Mouse (Mus musculus): ENCODE measurements at regions not wholly inside any gene's neighbourhood (a gene's known extent, or its start where the extent isn't known, plus 50 kb on each side); places are given as distances from the start of the nearest gene placed in this dataset.

DNA sequence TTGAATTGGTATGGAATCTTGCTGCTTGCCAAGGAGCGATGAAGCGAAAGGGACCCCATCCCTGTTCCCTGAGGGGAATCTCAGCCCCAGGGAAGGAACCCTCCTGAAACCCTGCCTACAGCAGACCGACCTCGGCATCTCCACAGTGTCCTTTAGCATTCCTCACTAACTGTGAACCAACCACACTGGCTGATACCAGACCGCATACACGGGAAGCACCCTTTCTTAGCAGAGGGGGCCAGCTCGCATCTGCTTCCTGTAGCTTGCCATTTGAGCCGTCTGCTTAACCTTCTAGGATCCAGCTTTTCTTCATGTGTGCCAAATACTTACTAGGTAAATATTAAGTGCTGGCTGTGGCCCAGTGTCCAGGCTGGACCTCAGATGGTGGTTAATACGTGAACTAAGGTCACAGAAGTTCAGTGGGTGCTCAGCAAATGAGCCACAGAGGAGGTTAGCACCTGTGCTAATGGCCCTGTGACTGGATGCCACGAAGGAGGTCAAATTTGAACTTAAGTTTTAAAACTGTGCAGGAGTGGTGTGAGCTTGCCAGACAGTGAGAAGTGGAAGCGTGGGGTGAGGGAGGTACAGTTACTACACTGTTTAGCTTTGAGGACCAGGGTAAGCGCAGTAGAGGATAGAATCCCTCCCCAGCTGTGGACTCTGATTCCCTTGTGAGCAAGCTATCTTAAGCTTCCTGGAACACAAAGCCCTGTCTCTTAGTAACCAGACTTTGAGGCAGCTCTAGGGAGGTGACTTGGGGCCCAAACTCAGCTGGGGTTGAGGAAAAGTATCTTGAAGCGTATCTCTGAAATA lies 361.6 kb upstream of the Cdh4 start:
- H3K4me2 ChIP-seq, result no peak overlapping the region
- H3K36me3 ChIP-seq, result no peaks in the 10 kb centered on the region
- 0 out of 2 replicates have a peak, but pooled peaks cover 6% of the 10 kb centered on the region for H3K27me3 ChIP-seq
- ATAC-seq (ENCODE audit: low FRiP score), result no peak
- 79% methylated on average over 13 of the region's 13 CpGs for WGBS
- no peaks in the 10 kb centered on the region for H3K4me1 ChIP-seq (replicated peaks)
- no peaks in the 10 kb centered on the region for H3K9me3 ChIP-seq
- no peak overlapping the region for H3K27ac ChIP-seq
- H3K9ac ChIP-seq, result no peak overlapping the region
- H3K4me3 ChIP-seq, result no peak overlapping the region

DNA sequence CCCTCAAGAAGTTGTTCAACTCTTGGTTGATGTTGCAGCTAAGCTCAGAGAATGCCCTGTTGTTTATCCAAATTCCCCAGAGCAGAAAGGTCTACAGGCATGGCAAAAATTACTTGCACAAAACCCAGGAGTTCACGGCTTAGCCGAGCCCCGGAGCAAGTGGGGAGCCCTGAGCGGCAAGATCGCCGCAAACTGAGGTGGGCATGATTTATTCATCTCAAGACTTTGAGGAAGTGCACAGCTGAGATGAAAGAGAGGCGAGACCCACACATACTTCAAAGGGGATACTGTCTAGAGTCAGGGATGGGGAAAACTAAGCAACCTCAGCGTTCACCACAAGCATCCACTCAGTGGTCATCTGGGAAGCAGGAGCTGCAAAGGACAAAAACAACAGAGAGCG lies 355.3 kb upstream of the Cdh4 start:
- 0 out of 2 replicates have a peak, but pooled peaks cover 4% of the 10 kb centered on the region for H3K4me1 ChIP-seq (replicated peaks)
- no peak overlapping the region for H3K27ac ChIP-seq
- no peak overlapping the region for H3K4me3 ChIP-seq
- no peaks in the 10 kb centered on the region for H3K9me3 ChIP-seq
- no peaks in the 10 kb centered on the region for H3K36me3 ChIP-seq
- no peak overlapping the region for H3K9ac ChIP-seq
- no peak overlapping the region for H3K4me2 ChIP-seq
- 85% methylated on average over 9 of the region's 9 CpGs for WGBS
- no peak for ATAC-seq (ENCODE audit: low FRiP score)
- H3K27me3 ChIP-seq, result 0 out of 2 replicates have a peak, but pooled peaks cover 6% of the 10 kb centered on the region

DNA sequence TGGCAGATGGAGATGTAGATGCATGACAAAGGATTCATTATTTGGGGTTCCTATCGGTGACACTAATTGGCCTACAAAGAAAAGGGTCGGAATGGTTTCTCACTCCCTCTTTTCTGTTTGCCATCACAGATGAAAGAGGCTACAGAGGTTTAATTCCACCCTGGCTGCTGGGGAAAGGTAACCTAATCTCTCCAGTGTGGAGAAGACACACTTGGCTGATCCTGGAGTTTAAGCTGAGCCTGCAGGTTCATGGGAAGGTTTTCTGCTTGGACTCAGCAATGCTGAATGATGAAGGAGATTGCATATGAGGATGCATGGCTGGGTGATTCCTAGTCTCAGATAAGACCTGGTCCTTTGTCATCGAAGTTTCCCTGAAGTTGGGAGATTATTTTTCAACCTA lies 350.8 kb upstream of the Cdh4 start:
- H3K4me2 ChIP-seq, result no peak overlapping the region
- ATAC-seq (ENCODE audit: low FRiP score), result no peak
- no peak overlapping the region for H3K27ac ChIP-seq
- 48% methylated on average over 3 of the region's 3 CpGs for WGBS
- no peaks in the 10 kb centered on the region for H3K36me3 ChIP-seq
- no peak overlapping the region for H3K9ac ChIP-seq
- no peaks in the 10 kb centered on the region for H3K9me3 ChIP-seq
- H3K4me1 ChIP-seq (replicated peaks), result peaks cover 14% of the 10 kb centered on the region
- H3K27me3 ChIP-seq, result no peaks in the 10 kb centered on the region
- no peak overlapping the region for H3K4me3 ChIP-seq

GRCm38 (mm10) chr2:179093996-179094395 lies 348.2 kb upstream of the Cdh4 start:
- Histone ChIP-seq H3K4me3 (no peak overlapping the region), H3K4me2 (peak overlapping the region; percentile 35; the same call in 1 of the 2 replicates), H3K4me1 (replicated peaks) (peaks cover 14% of the 10 kb centered on the region), H3K27ac (0 out of 2 replicates have a peak overlapping the region, but pooled peaks have one; percentile 18), H3K9ac (no peak overlapping the region), H3K36me3 (no peaks in the 10 kb centered on the region), H3K27me3 (no peaks in the 10 kb centered on the region), H3K9me3 (no peaks in the 10 kb centered on the region)
- peak; percentile 74; the same call in 1 of the 2 replicates for ATAC-seq (ENCODE audit: low FRiP score)
- 24% methylated on average over 11 of the region's 11 CpGs for WGBS

DNA sequence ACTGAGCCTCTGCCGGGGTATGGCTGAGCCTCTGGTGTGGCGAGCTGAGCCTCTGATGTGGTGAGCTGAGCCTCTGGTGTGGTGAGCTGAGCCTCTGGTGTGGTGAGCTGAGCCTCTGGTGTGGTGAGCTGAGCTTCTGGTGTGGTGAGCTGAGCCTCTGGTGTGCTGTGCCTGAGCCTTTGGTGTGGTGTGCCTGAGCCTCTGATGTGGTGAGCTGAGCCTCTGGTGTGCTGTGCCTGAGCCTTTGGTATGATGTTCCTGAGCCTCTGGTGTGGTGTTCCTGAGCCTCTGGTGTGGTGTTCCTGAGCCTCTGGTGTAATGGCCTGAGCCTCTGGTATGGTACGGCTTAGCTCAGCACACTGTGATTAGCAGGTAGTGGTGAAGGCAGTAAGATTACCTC lies 346.2 kb upstream of the Cdh4 start:
- 96% methylated on average over 3 of the region's 3 CpGs for WGBS
- ATAC-seq (ENCODE audit: low FRiP score), result no peak
- no peak overlapping the region for H3K4me2 ChIP-seq
- no peaks in the 10 kb centered on the region for H3K27me3 ChIP-seq
- H3K9me3 ChIP-seq, result no peaks in the 10 kb centered on the region
- peaks cover 14% of the 10 kb centered on the region for H3K4me1 ChIP-seq (replicated peaks)
- H3K27ac ChIP-seq, result no peak overlapping the region
- H3K9ac ChIP-seq, result no peak overlapping the region
- H3K36me3 ChIP-seq, result no peaks in the 10 kb centered on the region
- no peak overlapping the region for H3K4me3 ChIP-seq

DNA sequence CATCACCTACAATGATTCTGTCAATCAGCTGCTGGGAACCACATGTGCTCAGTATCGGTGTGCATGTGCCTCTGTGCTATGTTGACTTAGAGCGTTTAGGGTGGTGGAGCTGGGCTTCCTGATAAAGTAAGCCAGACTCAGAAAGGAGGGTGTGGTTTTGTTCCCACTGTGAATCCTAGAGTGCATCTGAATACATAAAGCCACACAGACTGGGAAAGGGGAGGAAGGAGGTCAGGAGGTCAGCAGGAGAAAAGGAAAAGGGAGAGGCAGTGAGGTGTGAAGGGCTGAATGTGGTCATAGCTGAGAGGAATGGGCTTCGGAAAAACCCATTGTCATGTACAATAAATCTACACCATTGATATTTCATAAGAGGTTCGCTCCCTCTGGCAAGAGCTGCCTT lies 345.4 kb upstream of the Cdh4 start:
- H3K4me3 ChIP-seq, result no peak overlapping the region
- no peak overlapping the region for H3K4me2 ChIP-seq
- whole genome bisulfite sequencing, result 29% methylated on average over 4 of the region's 4 CpGs
- H3K27ac ChIP-seq, result no peak overlapping the region
- no peaks in the 10 kb centered on the region for H3K27me3 ChIP-seq
- H3K9me3 ChIP-seq, result no peaks in the 10 kb centered on the region
- H3K9ac ChIP-seq, result no peak overlapping the region
- ATAC-seq (ENCODE audit: low FRiP score), result no peak
- H3K4me1 ChIP-seq (replicated peaks), result peaks cover 10% of the 10 kb centered on the region
- H3K36me3 ChIP-seq, result no peaks in the 10 kb centered on the region

DNA sequence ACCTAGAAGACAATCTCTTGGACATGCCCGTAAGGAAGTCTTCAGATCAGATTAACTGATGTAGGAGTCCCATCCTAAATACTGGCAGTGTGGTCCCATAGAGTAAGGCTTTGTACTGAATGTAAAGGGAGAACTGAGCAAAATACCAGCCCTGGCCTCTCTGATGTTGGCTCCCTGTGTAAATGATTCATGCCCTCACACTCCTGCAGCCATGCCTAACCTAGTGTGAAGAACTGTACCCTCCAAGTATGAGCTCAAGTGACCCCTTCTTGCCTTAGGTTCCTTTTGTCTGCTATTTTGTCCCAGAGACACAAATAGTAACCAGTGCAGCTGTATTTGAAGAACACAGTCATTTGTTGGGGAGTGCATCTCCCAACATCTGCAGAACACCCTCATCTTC lies 342.4 kb upstream of the Cdh4 start:
- 92% methylated on average over 1 of the region's 1 CpGs for WGBS
- Histone ChIP-seq H3K4me3 (no peak overlapping the region), H3K27ac (no peak overlapping the region), H3K4me2 (no peak overlapping the region), H3K4me1 (replicated peaks) (no peaks in the 10 kb centered on the region; the same call in 1 of the 2 replicates), H3K9ac (no peak overlapping the region), H3K36me3 (no peaks in the 10 kb centered on the region), H3K27me3 (no peaks in the 10 kb centered on the region), H3K9me3 (no peaks in the 10 kb centered on the region)
- no peak for ATAC-seq (ENCODE audit: low FRiP score)

DNA sequence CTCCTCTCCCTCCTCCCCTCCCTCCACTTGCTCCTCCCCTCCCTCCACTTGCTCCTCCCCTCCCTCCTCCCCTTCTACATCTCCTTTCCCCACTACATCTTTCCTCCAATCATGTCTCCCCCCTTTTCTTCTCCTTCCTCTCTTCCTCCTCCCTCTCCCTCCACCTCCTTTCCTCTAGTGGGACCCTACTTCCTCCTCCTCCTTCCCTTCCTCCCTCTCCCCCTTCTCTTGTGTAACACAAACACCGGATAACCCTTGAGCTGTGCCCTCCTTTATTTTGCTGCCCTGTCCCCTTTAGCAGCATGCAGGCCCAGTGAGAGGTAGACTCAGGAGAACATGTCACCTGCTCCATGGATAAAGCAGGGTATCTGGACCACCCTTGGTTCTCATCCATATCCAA lies 339.1 kb upstream of the Cdh4 start:
- no peak overlapping the region for H3K9ac ChIP-seq
- H3K9me3 ChIP-seq, result no peaks in the 10 kb centered on the region
- 0 out of 2 replicates have a peak, but pooled peaks cover 2% of the 10 kb centered on the region for H3K27me3 ChIP-seq
- no peak overlapping the region for H3K4me2 ChIP-seq
- no peak overlapping the region for H3K4me3 ChIP-seq
- no peak overlapping the region for H3K27ac ChIP-seq
- no peaks in the 10 kb centered on the region for H3K36me3 ChIP-seq
- no peak for ATAC-seq (ENCODE audit: low FRiP score)
- 73% methylated on average over 1 of the region's 1 CpGs for WGBS
- no peaks in the 10 kb centered on the region; the same call in 1 of the 2 replicates for H3K4me1 ChIP-seq (replicated peaks)

GRCm38 (mm10) chr2:179112951-179113350 lies 329.3 kb upstream of the Cdh4 start:
- Histone ChIP-seq H3K4me1 (replicated peaks) (peaks cover 18% of the 10 kb centered on the region), H3K9ac (peak overlapping the region; percentile 39; the same call in 1 of the 2 replicates), H3K36me3 (no peaks in the 10 kb centered on the region), H3K9me3 (no peaks in the 10 kb centered on the region), H3K4me2 (no peak overlapping the region), H3K27me3 (no peaks in the 10 kb centered on the region; the same call in 1 of the 2 replicates), H3K4me3 (no peak overlapping the region), H3K27ac (no peak overlapping the region; the same call in 1 of the 2 replicates)
- ATAC-seq (ENCODE audit: low FRiP score), result no peak
- 39% methylated on average over 5 of the region's 5 CpGs for WGBS

DNA sequence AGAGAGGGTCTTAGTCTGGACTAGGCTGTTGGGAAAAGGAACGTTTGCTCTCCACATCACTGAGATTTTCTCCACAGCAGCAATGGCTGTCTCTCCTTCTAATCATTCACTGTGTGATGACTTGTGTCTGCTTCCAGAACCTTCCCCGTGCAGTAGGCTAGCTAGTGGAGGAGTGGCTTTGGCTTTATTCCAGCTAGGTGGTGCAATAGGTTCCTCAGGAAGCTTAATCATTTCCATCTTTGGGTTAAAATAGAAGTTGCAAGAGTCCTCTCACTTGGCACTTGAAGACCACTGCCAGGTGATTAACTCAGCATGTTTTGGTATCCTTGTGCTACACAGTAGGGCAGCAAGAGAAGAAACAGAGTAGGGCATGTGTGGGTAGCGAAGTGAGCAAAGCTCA lies 314.2 kb upstream of the Cdh4 start:
- no peak for ATAC-seq (ENCODE audit: low FRiP score)
- Histone ChIP-seq H3K27me3 (no peaks in the 10 kb centered on the region), H3K36me3 (no peaks in the 10 kb centered on the region), H3K9ac (no peak overlapping the region), H3K4me1 (replicated peaks) (no peaks in the 10 kb centered on the region), H3K9me3 (no peaks in the 10 kb centered on the region), H3K27ac (no peak overlapping the region), H3K4me2 (no peak overlapping the region), H3K4me3 (no peak overlapping the region)
- WGBS, result 91% methylated on average over 3 of the region's 3 CpGs

GRCm38 (mm10) chr2:179128432-179128831 lies 313.8 kb upstream of the Cdh4 start:
- WGBS, result 88% methylated on average over 5 of the region's 5 CpGs
- H3K4me2 ChIP-seq, result no peak overlapping the region
- H3K4me1 ChIP-seq (replicated peaks), result no peaks in the 10 kb centered on the region
- no peak for ATAC-seq (ENCODE audit: low FRiP score)
- no peaks in the 10 kb centered on the region for H3K27me3 ChIP-seq
- H3K27ac ChIP-seq, result no peak overlapping the region
- no peaks in the 10 kb centered on the region for H3K9me3 ChIP-seq
- no peak overlapping the region for H3K9ac ChIP-seq
- H3K4me3 ChIP-seq, result no peak overlapping the region
- H3K36me3 ChIP-seq, result no peaks in the 10 kb centered on the region

DNA sequence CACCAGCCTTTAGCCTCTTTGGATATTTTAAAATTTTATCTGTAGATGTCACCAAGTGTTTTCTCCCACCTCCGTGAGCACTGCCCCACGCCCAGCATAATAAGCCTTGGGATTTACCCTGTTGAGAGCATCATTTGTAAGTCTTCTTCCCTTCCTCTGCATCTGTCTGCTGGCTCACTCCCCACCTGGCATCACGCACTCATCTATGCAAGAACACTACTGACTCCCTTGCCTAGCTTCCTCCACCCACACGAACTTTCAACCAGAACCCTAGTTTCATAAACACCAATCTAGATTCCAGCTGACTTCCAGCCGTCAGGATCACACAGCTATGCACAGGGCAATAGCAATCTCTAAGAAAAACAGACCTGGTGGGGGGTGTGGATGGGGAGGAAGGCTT lies 311.2 kb upstream of the Cdh4 start:
- Histone ChIP-seq H3K36me3 (no peaks in the 10 kb centered on the region), H3K9me3 (no peaks in the 10 kb centered on the region), H3K4me1 (replicated peaks) (no peaks in the 10 kb centered on the region), H3K4me2 (no peak overlapping the region), H3K4me3 (no peak overlapping the region), H3K9ac (no peak overlapping the region), H3K27ac (no peak overlapping the region), H3K27me3 (0 out of 2 replicates have a peak, but pooled peaks cover 3% of the 10 kb centered on the region)
- no peak for ATAC-seq (ENCODE audit: low FRiP score)
- 81% methylated on average over 5 of the region's 5 CpGs for WGBS

- Histone ChIP-seq H3K27me3 (0 out of 2 replicates have a peak, but pooled peaks cover 3% of the 10 kb centered on the region), H3K9me3 (no peaks in the 10 kb centered on the region), H3K9ac (no peak overlapping the region), H3K4me3 (no peak overlapping the region), H3K4me1 (replicated peaks) (0 out of 2 replicates have a peak, but pooled peaks cover 5% of the 10 kb centered on the region), H3K27ac (no peak overlapping the region), H3K36me3 (no peaks in the 10 kb centered on the region), H3K4me2 (no peak overlapping the region)
- WGBS, result 62% methylated on average over 8 of the region's 8 CpGs
- no peak for ATAC-seq (ENCODE audit: low FRiP score)
Observed at GRCm38 (mm10) chr2:179142313-179142712, 299.9 kb upstream of the Cdh4 start.

Measured in hindbrain, embryonic 13.5 days (tissue).